Mouse (Mus musculus) lung, embryonic 16.5 days (tissue): ENCODE data around the gene B230118H07Rik. TPM values are rescaled to one million over a fixed set of nuclear protein-coding genes. Genes with fewer than 3 reads are reported as not detected.
A peak's percentile ranks its signal among the peaks of the same experiment; 100 is the strongest.
"Not testable (repeated sequence)": the region's sequence is repeated elsewhere in the genome, so short reads cannot be mapped to it uniquely, and the experiment has no call there.

Experiments
- ATAC-seq: fragments of 200-750 bp; cut with Nextera tagmentation; 2 replicates; pipeline ENCODE4 v1.8.0; 2017; ENCODE audit warnings: low read depth, mild to moderate bottlenecking, moderate library complexity
- H3K27ac ChIP-seq: fragments of 300-500 bp; sonication (generic); 2 replicates; pipeline ENCODE4 v1.5.1; 2014; ENCODE audit warnings: mild to moderate bottlenecking, control low read depth, low read length
- H3K27me3 ChIP-seq: fragments of 300-500 bp; sonication (generic); 2 replicates; pipeline ENCODE4 v1.6.1; 2014; ENCODE audit warnings: low read depth, low read length, mixed read lengths; ENCODE audit not compliant: control insufficient read depth, insufficient read depth
- H3K36me3 ChIP-seq: fragments of 300-500 bp; sonication (generic); 2 replicates; pipeline ENCODE4 v1.6.1; 2014; ENCODE audit warnings: low read length; ENCODE audit not compliant: control insufficient read depth, insufficient read depth
- H3K4me1 ChIP-seq: fragments of 300-500 bp; sonication (generic); replicated peaks from 2 replicates; pipeline ENCODE4 v1.6.1; 2014; ENCODE audit warnings: low read length, mixed read lengths; ENCODE audit not compliant: control insufficient read depth, insufficient read depth
- H3K4me2 ChIP-seq: fragments of 300-500 bp; sonication (generic); 2 replicates; pipeline ENCODE4 v1.6.1; 2014; ENCODE audit warnings: low read depth, low read length, control low read depth
- H3K4me3 ChIP-seq: fragments of 300-500 bp; sonication (generic); 2 replicates; pipeline ENCODE4 v1.5.1; 2014; ENCODE audit warnings: mild to moderate bottlenecking, low read length, control low read depth
- H3K9ac ChIP-seq: fragments of 300-500 bp; sonication (generic); 2 replicates; pipeline ENCODE4 v1.6.1; 2014; ENCODE audit warnings: low read length, control low read depth
- H3K9me3 ChIP-seq: fragments of 300-500 bp; sonication (generic); 2 replicates; pipeline ENCODE4 v1.6.1; 2016; ENCODE audit warnings: low read length; ENCODE audit not compliant: control insufficient read depth
- WGBS: fragments of 180-500 bp; shearing (Covaris S2); extraction: QIAGEN DNeasy Blood & Tissue Kit; methylation state at CpG from one replicate; pipeline ENCODE4 v1.1.7; 2014; 5-methylcytosine and 5-hydroxymethylcytosine counted together
- polyA plus RNA-seq: library from polyadenylated mRNA; unstranded; fragments of >200 nt; fragmentation: Nextera tagmentation; extraction: Ambion mirVana; gene quantifications from 2 replicates; pipeline ENCODE4 v1.2.1, GENCODE M21; 2015

Gene B230118H07Rik
- polyA plus RNA-seq, 1 experiment from 2014 or later = 58.4 TPM

GRCm38 (mm10) chr2:101551026-101551719, 98.2 kb downstream of the B230118H07Rik start:
- Histone ChIP-seq H3K36me3 (no peaks in the 10 kb centered on the region), H3K27me3 (no peaks in the 10 kb centered on the region), H3K4me3 (no peak overlapping the region), H3K4me1 (no peaks in the 10 kb centered on the region), H3K27ac (no peak overlapping the region), H3K4me2 (no peak overlapping the region), H3K9me3 (no peaks in the 10 kb centered on the region), H3K9ac (no peak overlapping the region)
- peak; percentile 43; the same call in 1 of the 2 replicates for ATAC-seq
- WGBS = 56% methylated on average over 6 of the region's 6 CpGs

GRCm38 (mm10) chr2:101550176-101550575, 99.2 kb downstream of the B230118H07Rik start:
- WGBS = 51% methylated on average over 2 of the region's 2 CpGs
- Histone ChIP-seq H3K36me3 (no peaks in the 10 kb centered on the region), H3K9ac (no peak overlapping the region), H3K9me3 (no peaks in the 10 kb centered on the region), H3K4me2 (no peak overlapping the region), H3K27me3 (no peaks in the 10 kb centered on the region), H3K4me3 (no peak overlapping the region), H3K27ac (no peak overlapping the region), H3K4me1 (no peaks in the 10 kb centered on the region)
- ATAC-seq = no peak

GRCm38 (mm10) chr2:101548866-101549265, 100.5 kb downstream of the B230118H07Rik start:
- Histone ChIP-seq H3K36me3 (no peaks in the 10 kb centered on the region), H3K27me3 (no peaks in the 10 kb centered on the region), H3K4me3 (no peak overlapping the region), H3K9me3 (no peaks in the 10 kb centered on the region), H3K4me1 (no peaks in the 10 kb centered on the region), H3K27ac (no peak overlapping the region), H3K9ac (no peak overlapping the region), H3K4me2 (no peak overlapping the region)
- no peak for ATAC-seq
- WGBS = 74% methylated on average over 6 of the region's 6 CpGs

- no peaks in the 10 kb centered on the region for H3K36me3 ChIP-seq
- H3K4me3 ChIP-seq = no peak overlapping the region
- no peak overlapping the region for H3K4me2 ChIP-seq
- H3K9me3 ChIP-seq = no peaks in the 10 kb centered on the region
- WGBS = 89% methylated on average over 2 of the region's 2 CpGs
- H3K27me3 ChIP-seq = no peaks in the 10 kb centered on the region
- ATAC-seq = no peak
- H3K27ac ChIP-seq = no peak overlapping the region
- no peaks in the 10 kb centered on the region for H3K4me1 ChIP-seq
- no peak overlapping the region for H3K9ac ChIP-seq
Observed at GRCm38 (mm10) chr2:101545593-101545992, 103.7 kb downstream of the B230118H07Rik start.

- peak; percentile 72 for ATAC-seq
- H3K4me1 ChIP-seq = no peaks in the 10 kb centered on the region
- peak overlapping the region; percentile 43; the same call in 1 of the 2 replicates for H3K27ac ChIP-seq
- H3K36me3 ChIP-seq = no peaks in the 10 kb centered on the region
- no peak overlapping the region for H3K4me3 ChIP-seq
- no peak overlapping the region for H3K9ac ChIP-seq
- no peaks in the 10 kb centered on the region for H3K27me3 ChIP-seq
- 41% methylated on average over 8 of the region's 8 CpGs for WGBS
- no peak overlapping the region for H3K4me2 ChIP-seq
- H3K9me3 ChIP-seq = no peaks in the 10 kb centered on the region
Observed at GRCm38 (mm10) chr2:101543704-101544417, 105.5 kb downstream of the B230118H07Rik start.

- not testable (repeated sequence) for ATAC-seq, H3K36me3 ChIP-seq, H3K9ac ChIP-seq, H3K27ac ChIP-seq, H3K4me1 ChIP-seq, H3K27me3 ChIP-seq, H3K9me3 ChIP-seq, H3K4me2 ChIP-seq, H3K4me3 ChIP-seq
- WGBS = 66% methylated on average over 6 of the region's 6 CpGs
Observed at GRCm38 (mm10) chr2:101536887-101537286, 112.4 kb downstream of the B230118H07Rik start.

- Histone ChIP-seq H3K9ac (no peak overlapping the region), H3K27me3 (no peaks in the 10 kb centered on the region), H3K4me1 (no peaks in the 10 kb centered on the region), H3K4me2 (no peak overlapping the region), H3K9me3 (no peaks in the 10 kb centered on the region), H3K4me3 (no peak overlapping the region), H3K27ac (no peak overlapping the region), H3K36me3 (no peaks in the 10 kb centered on the region)
- ATAC-seq = no peak
- WGBS = 52% methylated on average over 2 of the region's 2 CpGs
Observed at GRCm38 (mm10) chr2:101533741-101534140, 115.6 kb downstream of the B230118H07Rik start.

GRCm38 (mm10) chr2:101525503-101526381, 123.6 kb downstream of the B230118H07Rik start:
- H3K36me3 ChIP-seq = no peaks in the 10 kb centered on the region
- no peaks in the 10 kb centered on the region for H3K27me3 ChIP-seq
- no peak overlapping the region for H3K4me3 ChIP-seq
- H3K9me3 ChIP-seq = no peaks in the 10 kb centered on the region
- no peak overlapping the region for H3K4me2 ChIP-seq
- H3K27ac ChIP-seq = no peak overlapping the region
- H3K9ac ChIP-seq = no peak overlapping the region
- ATAC-seq = no peak
- H3K4me1 ChIP-seq = no peaks in the 10 kb centered on the region
- 67% methylated on average over 6 of the region's 6 CpGs for WGBS

- H3K9ac ChIP-seq = no peak overlapping the region
- 85% methylated on average over 4 of the region's 4 CpGs for WGBS
- H3K4me1 ChIP-seq = no peaks in the 10 kb centered on the region
- H3K9me3 ChIP-seq = no peaks in the 10 kb centered on the region
- H3K27ac ChIP-seq = no peak overlapping the region
- H3K4me2 ChIP-seq = no peak overlapping the region
- H3K4me3 ChIP-seq = no peak overlapping the region
- ATAC-seq = no peak
- no peaks in the 10 kb centered on the region for H3K36me3 ChIP-seq
- H3K27me3 ChIP-seq = no peaks in the 10 kb centered on the region
Observed at GRCm38 (mm10) chr2:101525091-101525490, 124.2 kb downstream of the B230118H07Rik start.
